Mouse (Mus musculus): ENCODE results near the gene Sephs2.

- no peak for TF ChIP-seq CTCF (IDR thresholded peaks at IDR 0.05; ENCODE audit: borderline replicate concordance, insufficient read depth, low read length)
- peak; percentile 34; the same call in 1 of the 2 replicates for TF ChIP-seq POLR2A (IDR thresholded peaks at IDR 0.05; ENCODE audit: low read depth, low read length)
Measured at GRCm38 (mm10) chr7:127255008-127255407, 18.8 kb downstream of the Sephs2 start.
